Mouse (Mus musculus): ENCODE measurements around the gene Bglap2. TPM values are rescaled to one million over a fixed set of nuclear protein-coding genes. Genes with fewer than 3 reads are reported as not detected.
"Not testable (repeated sequence)": the region's sequence is repeated elsewhere in the genome, so short reads cannot be mapped to it uniquely, and the experiment has no call there.

The Bglap2 gene
- total RNA-seq, 2 experiments from 2014 or later: not detected

DNA sequence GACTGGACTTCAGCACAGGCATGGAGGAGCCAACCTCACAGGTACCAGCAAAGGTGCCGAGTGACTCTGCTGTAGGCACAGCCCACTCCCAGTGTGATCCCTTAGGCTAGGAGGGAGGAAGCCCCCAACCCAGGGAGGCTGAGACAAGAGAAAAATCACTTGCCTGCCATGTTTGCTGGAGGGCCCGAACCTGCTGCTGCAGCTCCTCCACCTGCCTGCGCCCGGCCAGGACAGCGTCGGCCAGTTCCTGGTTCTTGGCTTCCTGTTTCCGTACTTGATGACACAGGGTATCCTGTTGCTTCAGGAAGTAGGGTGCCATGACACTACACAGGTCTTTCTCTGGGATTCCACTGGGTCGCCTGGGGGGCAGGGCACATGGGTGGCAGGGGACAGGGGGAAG, 17.2 kb upstream of the Bglap2 start:
- no peak for DNase-seq (ENCODE audit: low spot score in 2 of 2)
- intact Hi-C loops (cut with DNase I): no loop called here

DNA sequence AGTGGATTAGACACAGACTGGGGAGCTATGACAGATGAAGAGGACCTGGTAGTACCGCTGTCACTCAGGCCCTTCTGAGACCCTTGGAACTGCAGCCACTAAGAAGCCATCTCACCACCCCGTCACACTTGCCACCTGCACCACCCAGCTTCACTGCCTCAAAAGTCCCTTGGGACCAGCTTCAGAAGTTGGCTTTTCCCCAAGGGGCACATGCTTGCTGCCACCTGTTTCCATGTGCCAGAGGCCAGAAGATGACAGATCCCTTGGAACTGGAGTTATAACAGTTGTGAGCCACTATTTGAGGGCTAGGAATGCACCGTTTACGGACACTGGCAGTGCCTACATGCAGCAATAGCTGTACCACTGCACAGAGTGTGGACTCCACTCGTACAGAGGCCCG, 16.8 kb upstream of the Bglap2 start:
- DNase-seq (ENCODE audit: low spot score in 2 of 2): no peak
- intact Hi-C loops (cut with DNase I): no loop called here

GRCm38 (mm10) chr3:88393776-88394375, 15.4 kb upstream of the Bglap2 start:
- intact Hi-C loops (cut with DNase I): no loop called here

DNA sequence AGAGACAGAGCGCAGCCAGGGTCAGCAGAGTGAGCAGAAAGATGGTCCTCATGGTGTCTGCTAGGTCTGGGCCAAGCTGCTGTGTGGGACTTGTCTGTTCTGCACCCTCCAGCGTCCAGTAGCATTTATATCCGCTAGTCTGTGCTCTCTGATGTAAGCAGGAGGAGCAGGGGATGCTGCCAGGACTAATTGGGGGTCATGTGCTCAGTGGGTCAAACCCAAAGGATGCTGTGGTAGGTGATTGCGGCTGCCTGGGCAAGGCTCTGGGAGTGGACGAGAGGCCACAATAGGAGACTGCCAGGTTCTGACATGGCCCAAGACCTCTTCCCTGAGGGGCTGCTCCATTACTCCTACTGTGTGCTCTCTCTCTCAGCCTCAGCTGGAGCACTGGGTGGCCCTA, 5.9 kb upstream of the Bglap2 start, which contains the start of gene Bglap:
Bglap (minus strand) TSS at position 101 of the 400 bp plus-strand sequence.
- intact Hi-C loops (cut with DNase I): no loop called here
- DNase-seq (ENCODE audit: low spot score in 2 of 2): no peak

More at GRCm38 (mm10) chr3:88393776-88394375, 15.4 kb upstream of the Bglap2 start:
- no peak for DNase-seq (ENCODE audit: low spot score in 2 of 2)

GRCm38 (mm10) chr3:88382383-88382782, 3.9 kb upstream of the Bglap2 start:
- intact Hi-C loops (cut with DNase I); DNase-seq (ENCODE audit: low spot score in 2 of 2): not testable (repeated sequence)

- peak in 1 of 2 experiments; percentile 47 for DNase-seq (ENCODE audit: low spot score in 2 of 2)
These were observed 3.2 kb upstream of the Bglap2 start for GRCm38 (mm10) chr3:88381389-88382315.

GRCm38 (mm10) chr3:88376644-88377043, 1.9 kb downstream of the Bglap2 start:
- DNase-seq (ENCODE audit: low spot score in 2 of 2); intact Hi-C loops (cut with DNase I): not testable (repeated sequence)

More at GRCm38 (mm10) chr3:88381389-88382315, 3.2 kb upstream of the Bglap2 start:
- intact Hi-C loops (cut with DNase I): not testable (repeated sequence)

GRCm38 (mm10) chr3:88375750-88376626, 2.5 kb downstream of the Bglap2 start:
- peak in 1 of 2 experiments; percentile 23 for DNase-seq (ENCODE audit: low spot score in 2 of 2)
- intact Hi-C loops (cut with DNase I): not testable (repeated sequence)

GRCm38 (mm10) chr3:88372643-88373042, 5.9 kb downstream of the Bglap2 start, which contains the start of gene Bglap3:
Gene Bglap3 (minus strand): TSS chr3:88372743.
- intact Hi-C loops (cut with DNase I); DNase-seq (ENCODE audit: low spot score in 2 of 2): not testable (repeated sequence)

DNA sequence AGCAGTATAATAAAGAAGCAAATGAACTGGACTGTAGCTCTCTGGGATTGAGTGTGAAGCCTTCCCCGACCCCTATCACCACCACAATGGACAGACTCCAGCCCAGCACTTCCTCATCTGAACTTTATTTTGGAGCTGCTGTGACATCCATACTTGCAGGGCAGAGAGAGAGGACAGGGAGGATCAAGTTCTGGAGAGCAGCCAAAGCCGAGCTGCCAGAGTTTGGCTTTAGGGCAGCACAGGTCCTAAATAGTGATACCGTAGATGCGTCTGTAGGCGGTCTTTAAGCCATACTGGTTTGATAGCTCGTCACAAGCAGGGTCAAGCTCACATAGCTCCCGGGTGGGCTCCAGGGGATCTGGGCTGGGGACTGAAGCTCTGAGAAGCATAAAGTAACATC, 10.0 kb downstream of the Bglap2 start:
- intact Hi-C loops (cut with DNase I); DNase-seq (ENCODE audit: low spot score in 2 of 2): not testable (repeated sequence)

DNA sequence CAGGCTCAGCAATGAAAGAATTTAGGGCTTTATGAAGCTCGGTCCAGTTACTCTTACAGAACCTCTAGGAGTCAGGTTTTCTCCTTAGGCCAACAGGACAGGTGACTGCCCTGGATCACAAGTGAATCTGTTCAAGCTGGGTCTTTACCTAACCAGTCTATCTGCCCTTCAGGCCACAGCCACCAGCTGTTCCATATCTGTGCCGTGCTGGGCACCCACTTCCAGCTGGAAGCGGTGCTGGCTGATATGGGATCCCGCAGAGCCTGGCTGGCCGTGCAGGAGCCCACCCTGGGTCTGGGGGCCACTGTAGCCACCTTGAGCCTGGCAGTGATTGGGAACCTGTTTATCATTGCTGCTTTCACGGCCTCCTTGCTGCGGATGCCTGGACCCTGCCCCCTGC, 11.0 kb downstream of the Bglap2 start:
- DNase-seq (ENCODE audit: low spot score in 2 of 2); intact Hi-C loops (cut with DNase I): not testable (repeated sequence)

DNA sequence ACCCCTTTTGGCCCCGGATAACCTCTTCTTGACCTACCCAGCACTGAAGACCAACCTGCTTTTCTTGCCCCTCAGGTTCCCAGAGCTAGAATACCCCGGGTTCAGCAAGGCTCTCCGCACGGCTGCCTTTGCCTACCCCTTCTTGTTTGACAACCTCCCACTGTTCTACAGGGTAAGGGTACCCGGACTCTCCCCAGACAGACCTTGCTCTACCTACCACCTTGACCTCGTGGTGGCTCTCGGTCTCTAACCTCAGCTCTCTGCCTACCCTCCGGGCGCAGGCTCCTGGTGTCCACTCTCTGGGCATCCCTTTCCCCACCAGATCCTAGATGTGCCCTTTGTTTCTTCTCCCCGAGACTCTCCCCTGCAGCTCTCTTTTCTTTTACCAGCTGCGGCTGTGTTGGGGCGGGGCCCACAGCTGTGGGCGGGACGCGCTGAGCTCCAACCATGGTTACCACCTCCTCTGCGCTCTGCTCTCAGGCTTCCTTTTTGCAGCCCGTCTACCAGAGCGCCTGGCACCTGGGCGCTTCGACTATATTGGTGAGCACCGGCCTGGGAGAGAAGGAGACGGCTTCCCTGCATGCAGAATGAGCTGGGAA, 11.6 kb downstream of the Bglap2 start:
- intact Hi-C loops (cut with DNase I): not testable (repeated sequence)
- DNase-seq (ENCODE audit: low spot score in 2 of 2): peak; percentile 57 to 84

GRCm38 (mm10) chr3:88365705-88366361, 12.7 kb downstream of the Bglap2 start:
- DNase-seq (ENCODE audit: low spot score in 2 of 2): peak in 1 of 2 experiments; percentile 33
- intact Hi-C loops (cut with DNase I): no loop called here

DNA sequence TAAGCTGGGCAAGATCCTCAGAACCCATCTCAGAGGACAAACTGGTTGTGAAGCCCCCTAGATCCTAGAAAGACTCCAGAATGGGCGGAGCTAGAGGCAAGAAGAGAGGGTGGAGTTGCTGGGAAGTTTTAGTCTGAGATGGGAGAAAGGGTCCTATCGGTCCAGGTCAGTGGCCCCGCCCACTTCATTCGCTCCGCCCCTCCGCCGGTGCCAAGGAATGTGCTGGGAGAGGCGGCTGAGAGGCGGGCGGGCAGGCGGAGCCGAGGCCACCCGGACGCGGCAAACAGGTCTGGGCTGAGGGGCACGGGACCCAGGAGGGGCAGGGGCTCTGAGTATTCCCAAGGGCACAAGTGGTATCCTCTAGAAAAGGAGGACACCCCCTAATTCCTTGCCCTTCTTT, 14.2 kb downstream of the Bglap2 start, which contains the start of gene Paqr6:
Paqr6 (plus strand) TSS at position 248 of the 400 bp plus-strand sequence.
- intact Hi-C loops (cut with DNase I): no loop called here
- no peak for DNase-seq (ENCODE audit: low spot score in 2 of 2)

DNA sequence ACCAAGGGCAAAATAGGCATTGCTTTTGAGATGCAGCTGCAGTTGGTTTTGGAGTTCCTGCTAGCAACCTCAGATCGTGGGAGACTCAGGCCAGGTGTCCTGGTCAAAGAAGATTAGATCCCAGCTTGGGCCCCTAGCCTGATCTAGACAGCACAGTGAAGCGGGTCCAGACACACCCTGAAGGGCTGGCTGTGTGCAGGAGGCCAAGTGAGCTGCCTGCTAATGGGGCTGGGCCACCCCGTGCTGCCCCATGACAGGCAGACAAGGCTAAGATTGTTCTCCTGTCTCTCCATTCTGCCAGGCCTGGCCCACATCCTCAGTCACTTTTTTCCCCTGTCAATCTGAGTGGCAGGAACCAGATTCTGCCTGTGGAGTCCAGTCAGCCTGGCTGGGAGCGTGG, 14.8 kb downstream of the Bglap2 start:
- DNase-seq (ENCODE audit: low spot score in 2 of 2): peak in 1 of 2 experiments; percentile 55
- intact Hi-C loops (cut with DNase I): no loop called here

DNA sequence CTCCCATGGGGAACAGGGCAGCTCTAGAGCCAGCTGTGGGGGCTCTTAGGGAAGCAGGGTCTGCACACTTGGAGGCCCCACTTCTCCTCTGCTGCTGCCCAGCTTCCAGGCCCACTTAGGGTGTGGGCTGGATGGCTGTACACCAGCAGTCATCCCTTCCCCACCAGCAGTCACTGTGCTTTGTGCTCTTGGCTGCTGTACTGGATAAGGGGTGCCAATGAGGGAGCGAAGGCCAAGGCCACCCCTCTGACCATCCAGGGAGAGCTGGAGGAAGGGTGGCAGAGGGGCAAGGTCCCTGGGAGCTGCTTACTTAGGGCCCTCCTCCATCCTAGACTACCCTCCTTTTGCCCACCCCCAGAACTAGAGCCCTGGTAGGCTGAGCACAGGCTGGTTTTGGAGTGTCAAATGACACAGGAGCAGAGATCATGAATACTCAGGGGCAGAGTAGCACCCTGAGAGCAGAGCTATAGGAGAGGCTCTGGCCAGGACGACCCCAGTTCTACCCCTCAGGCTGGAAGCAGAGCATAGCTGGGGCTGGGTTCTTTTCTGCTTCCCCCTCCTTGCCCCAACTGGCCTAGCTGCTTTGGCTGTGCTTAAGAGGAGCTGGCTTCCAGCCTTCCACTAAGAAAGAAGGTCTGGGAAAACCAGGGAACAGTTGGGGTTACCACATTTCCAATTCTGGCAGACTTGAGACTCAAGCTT, 16.7 kb downstream of the Bglap2 start:
- intact Hi-C loops (cut with DNase I): no loop called here
- peak in 1 of 2 experiments; percentile 36 for DNase-seq (ENCODE audit: low spot score in 2 of 2)

DNA sequence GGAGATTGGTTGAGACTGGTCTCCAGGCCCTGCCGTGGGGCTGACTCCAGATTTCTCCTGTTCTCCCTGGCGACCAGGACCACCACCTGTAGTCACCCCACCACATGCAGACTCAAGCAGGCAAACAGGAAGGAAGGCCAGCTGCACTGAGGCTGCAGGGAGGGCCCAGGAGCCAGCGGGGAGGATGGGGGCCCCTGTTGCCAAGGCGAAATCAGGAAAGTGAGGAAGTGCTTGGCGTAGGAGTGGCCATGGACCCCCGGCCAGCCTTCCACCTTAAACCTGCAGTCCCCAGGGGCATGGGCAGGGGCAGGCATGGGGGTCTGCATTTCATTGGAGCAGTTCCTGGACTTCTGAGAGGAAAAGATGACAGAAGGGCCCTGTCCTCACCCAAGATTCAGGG, 17.4 kb downstream of the Bglap2 start:
- no peak for DNase-seq (ENCODE audit: low spot score in 2 of 2)

GRCm38 (mm10) chr3:88359989-88360388, 18.5 kb downstream of the Bglap2 start:
- DNase-seq (ENCODE audit: low spot score in 2 of 2): no peak
- intact Hi-C loops (cut with DNase I): no loop called here

More for the DNA sequence above, 17.4 kb downstream of the Bglap2 start:
- intact Hi-C loops (cut with DNase I): no loop called here

Measured in left cerebral cortex, postnatal 25 days (tissue).